Mouse (Mus musculus) lung, postnatal 14 days (tissue): ENCODE measurements around the gene Olfr1390.
"Not testable (repeated sequence)": the region's sequence is repeated elsewhere in the genome, so short reads cannot be mapped to it uniquely, and the experiment has no call there.

ENCODE experiments used
- DNase-seq: peaks from one replicate; pipeline ENCODE4 v3.0.0; 2021

Olfr1390 gene

GRCm38 (mm10) chr11:49334888-49335287 is at the start of gene Olfr1390:
Gene Olfr1390, plus strand, starts transcription at chr11:49335188.
- no peak for DNase-seq

- DNase-seq: no peak
These were observed 47.7 kb upstream of the Olfr1390 start for GRCm38 (mm10) chr11:49287251-49287650.

- DNase-seq: no peak
These were observed 42.2 kb upstream of the Olfr1390 start for GRCm38 (mm10) chr11:49292777-49293176.

GRCm38 (mm10) chr11:49304441-49304840 is 30.5 kb upstream of the Olfr1390 start, which contains the start of gene Olfr10:
Gene Olfr10, plus strand, starts transcription at chr11:49304741.
- DNase-seq: no peak

- not testable (repeated sequence) for DNase-seq
These were observed 26.4 kb upstream of the Olfr1390 start for GRCm38 (mm10) chr11:49308547-49308946.

- DNase-seq: no peak
These were observed 12.5 kb upstream of the Olfr1390 start, which contains the start of gene Olfr1391 for GRCm38 (mm10) chr11:49322442-49322841. Gene Olfr1391, plus strand, starts transcription at chr11:49322742.

- no peak for DNase-seq
These were observed 8.3 kb upstream of the Olfr1390 start for GRCm38 (mm10) chr11:49326726-49327125.

- no peak for DNase-seq
These were observed 5.3 kb upstream of the Olfr1390 start for GRCm38 (mm10) chr11:49329686-49330085.

- DNase-seq: no peak
These were observed 2.3 kb downstream of the Olfr1390 start for GRCm38 (mm10) chr11:49337150-49337832.

GRCm38 (mm10) chr11:49383133-49383532 is 48.1 kb downstream of the Olfr1390 start:
- no peak for DNase-seq

- DNase-seq: not testable (repeated sequence)
These were observed 51.1 kb downstream of the Olfr1390 start for GRCm38 (mm10) chr11:49386118-49386517.
